Mouse (Mus musculus) sigmoid colon, adult 10 weeks (tissue): Measurements from ENCODE around the gene Upk1a. TPM values are rescaled to one million over a fixed set of nuclear protein-coding genes. Genes with fewer than 3 reads are reported as not detected.

Experiments
- polyA plus RNA-seq: library from polyadenylated mRNA; stranded (reverse); fragments of 350-450 nt; fragmentation: Illumina TruSeq; extraction: RNeasy Lipid Tissue Mini Kit (QIAGEN cat#74804); gene quantifications from one replicate; pipeline ENCODE4 v1.2.3, GENCODE M21; 2014; ENCODE audit warnings: low read depth, low replicate concordance

The Upk1a gene
- polyA plus RNA-seq = not detected

GRCm38 (mm10) chr7:30612654-30613402 lies at the start of gene Upk1a:
Gene Upk1a (minus strand): TSS chr7:30612847.

DNA sequence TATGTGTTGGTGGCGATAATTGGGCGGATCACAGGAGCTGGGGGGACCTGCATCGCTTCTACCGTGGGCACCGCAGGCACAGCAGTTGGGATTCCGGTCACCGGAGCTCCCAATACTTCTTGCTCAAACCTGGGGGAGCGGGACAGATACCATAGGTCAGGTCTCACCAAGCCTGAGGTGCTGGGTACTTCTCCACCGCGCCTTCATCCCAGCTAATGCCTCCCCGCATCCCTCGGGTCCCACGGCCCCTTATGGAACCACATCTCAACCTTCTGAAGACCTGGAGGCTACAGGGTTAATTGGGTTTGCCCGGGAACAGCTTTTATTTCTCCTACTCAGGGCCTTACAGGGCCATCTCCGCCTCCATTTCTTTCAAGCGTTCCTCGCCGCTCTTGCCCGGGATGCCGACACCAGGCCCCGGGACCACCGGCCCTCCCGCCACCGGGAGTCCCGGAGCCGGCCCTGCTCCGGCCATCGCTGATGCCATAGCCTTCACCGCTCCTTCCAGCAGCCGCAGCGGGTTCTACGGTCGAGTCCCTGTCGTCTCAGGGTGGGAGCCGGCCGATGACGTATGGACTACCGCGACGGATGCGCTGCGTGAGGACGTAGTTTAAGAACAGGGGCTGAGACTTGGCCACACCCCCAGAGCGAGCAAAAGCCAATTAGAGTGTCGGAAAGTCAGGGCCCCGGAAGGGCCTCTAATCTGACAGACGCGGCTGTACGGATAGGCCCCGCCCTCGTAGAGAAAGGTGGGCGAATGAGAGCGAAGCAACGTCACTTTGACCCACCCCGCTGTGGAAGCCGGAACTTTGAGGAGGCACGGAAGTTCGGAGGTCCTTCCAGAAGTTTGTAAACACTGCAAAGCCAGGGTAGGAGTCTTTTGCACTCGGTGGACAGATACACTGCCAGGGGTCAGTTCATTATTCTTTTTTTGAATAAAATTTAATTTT lies 37.2 kb upstream of the Upk1a start, which contains the start of gene Rbm42:
Rbm42 (minus strand) TSS at position 727 of the 950 bp plus-strand sequence.

GRCm38 (mm10) chr7:30635752-30636151 lies 23.1 kb upstream of the Upk1a start, which contains the start of gene Etv2:
Gene Etv2 (minus strand): TSS chr7:30635852.

GRCm38 (mm10) chr7:30625530-30626384 lies 13.1 kb upstream of the Upk1a start, which contains the start of gene Cox6b1:
Gene Cox6b1 (minus strand): TSS chr7:30626151.

DNA sequence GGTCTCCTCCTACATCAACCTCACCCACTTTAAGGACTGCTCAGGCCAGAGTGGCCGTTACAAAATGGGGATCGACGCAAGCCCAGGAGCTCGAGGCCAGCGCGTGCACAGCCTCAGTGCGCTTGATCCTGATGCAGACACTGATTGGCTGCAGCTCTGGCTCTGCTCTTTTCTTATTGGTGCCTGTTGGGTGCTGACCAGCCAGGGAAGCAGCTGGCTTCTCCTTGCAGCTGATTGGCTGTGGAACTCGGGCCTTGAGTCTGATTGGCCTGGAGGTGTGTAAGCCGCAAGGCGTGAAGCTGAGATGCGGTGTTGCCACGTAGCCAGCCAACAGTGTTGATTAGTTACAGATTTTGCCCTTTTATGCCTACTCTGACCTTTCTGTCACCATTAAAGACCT lies 13.9 kb downstream of the Upk1a start, which contains the start of gene Zbtb32:
Zbtb32 (minus strand) TSS at position 124 of the 400 bp plus-strand sequence.

DNA sequence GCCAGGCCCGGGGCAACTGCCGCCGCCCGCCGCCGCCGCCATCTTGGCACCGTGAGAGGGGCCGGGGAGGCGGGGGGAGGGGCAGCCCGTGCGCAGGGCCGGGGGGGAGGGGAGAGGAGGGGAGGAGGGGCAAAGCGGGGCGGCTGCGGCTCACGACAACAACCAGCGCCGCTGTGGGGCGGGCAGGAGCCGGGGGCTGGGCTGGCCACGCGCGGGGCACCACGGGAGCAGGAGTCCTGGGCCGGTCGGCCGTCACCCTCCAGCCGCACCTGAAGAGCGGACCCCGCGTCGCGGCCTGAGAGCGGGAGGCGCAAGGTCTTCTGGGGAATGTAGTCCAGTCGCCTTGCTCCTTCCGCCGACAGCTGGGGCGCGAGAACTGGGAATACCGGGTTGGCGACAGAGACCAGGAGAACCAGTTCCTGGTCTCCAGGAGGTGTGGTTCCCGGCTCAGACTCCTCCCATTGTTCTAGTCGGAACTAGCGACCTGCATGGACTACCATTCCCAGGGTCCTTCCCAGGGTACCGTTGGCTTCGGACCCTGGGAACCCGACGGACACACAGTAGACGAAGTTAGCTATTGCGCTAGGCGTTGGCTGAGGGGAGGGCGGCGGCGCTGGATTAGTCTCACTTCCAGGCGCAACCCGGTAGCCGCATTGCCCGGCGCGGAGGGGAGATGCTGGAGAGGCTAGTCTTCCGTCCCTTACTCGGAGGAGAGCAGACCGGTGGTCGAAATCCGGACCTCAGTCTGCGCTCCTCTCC lies 23.8 kb downstream of the Upk1a start, which contains the start of gene Kmt2b:
Kmt2b (minus strand) TSS at position 51 of the 759 bp plus-strand sequence.

GRCm38 (mm10) chr7:30564970-30565571 lies 47.6 kb downstream of the Upk1a start, which contains the start of gene Igflr1:
Gene Igflr1 (plus strand): TSS chr7:30565427.

DNA sequence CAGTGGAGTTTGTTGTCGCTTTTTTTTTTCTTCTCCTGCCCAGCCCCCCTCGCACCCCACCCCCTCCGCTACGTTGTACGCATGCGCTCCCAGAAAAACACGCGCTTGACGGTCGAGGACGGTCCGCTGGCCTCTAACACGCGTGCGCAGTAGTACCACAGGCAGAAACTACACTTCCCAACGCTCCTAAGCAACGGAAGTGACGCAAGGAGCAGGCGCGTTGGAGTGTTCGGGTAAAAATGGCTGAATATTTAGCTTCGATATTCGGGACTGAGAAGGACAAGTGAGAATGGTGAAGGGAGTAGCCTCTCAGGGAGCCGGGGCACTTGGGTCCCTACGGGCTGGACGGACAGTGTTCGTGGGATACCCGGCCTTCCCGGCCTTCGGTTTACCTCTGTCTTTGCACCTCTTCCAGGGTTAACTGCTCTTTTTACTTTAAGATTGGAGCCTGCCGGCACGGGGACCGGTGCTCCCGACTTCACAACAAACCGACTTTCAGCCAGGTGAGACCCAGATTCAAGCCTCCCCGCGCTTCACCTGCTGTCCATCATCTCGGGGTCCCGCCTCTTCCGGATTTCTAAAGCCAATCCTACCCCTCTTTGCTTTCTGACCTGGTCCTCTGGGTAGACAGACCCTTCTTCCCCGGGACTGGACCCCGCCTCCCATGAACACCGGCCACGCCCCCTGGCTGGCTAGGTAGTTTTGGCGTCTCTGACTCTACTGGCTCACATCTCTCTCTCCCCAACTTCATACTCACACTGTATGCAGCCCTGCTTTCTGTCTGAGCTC lies 49.3 kb downstream of the Upk1a start, which contains the start of the genes U2af1l4, Gm49396 and Psenen:
U2af1l4 (plus strand) TSS at position 185 of the 789 bp plus-strand sequence.
Gm49396 (plus strand) TSS at position 228 of the 789 bp plus-strand sequence.
Psenen (minus strand) TSS at position 511 of the 789 bp plus-strand sequence.

DNA sequence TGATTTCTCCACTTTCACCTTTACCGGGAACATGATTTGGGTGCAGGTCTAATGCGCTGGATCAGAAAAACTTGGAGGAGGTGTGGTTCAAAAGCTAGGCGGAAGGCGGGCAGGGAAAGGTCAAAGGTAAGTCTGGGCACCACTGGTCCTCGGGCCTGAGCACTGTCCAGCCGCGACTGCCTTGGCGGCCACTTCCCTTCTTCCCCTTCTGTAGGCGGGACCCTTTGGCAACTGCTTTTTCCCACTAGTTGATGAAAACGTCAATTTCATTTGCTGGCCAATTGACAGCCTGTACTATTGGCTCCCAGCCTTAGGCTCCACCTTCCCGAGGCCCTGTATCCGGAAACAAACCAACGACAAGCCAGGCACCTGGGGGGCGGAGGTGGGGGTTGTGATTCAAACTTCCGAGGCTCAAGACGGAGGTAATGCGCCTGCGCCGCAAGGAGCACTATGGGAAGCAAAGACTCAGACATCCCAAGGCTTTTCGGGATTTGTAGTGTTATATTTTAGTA lies 53.1 kb downstream of the Upk1a start, which contains the start of gene Lin37:
Lin37 (minus strand) TSS at position 396 of the 512 bp plus-strand sequence.

Other genes starting within 250 kb of the Upk1a start
- gene Tyrobp, start 199.1 kb downstream of the Upk1a start, polyA plus RNA-seq = 2.4 TPM
- not detected for gene Hcst, start 193.0 kb downstream of the Upk1a start, polyA plus RNA-seq
- gene Nfkbid, start 191.1 kb downstream of the Upk1a start, polyA plus RNA-seq = 1.4 TPM
- 3.2 TPM for gene Aplp1, start 167.3 kb downstream of the Upk1a start, polyA plus RNA-seq
- gene Kirrel2, start 155.2 kb downstream of the Upk1a start, polyA plus RNA-seq = not detected
- gene Nphs1, start 154.5 kb downstream of the Upk1a start, polyA plus RNA-seq = not detected
- gene Prodh2, start 119.2 kb downstream of the Upk1a start, polyA plus RNA-seq = not detected
- gene Arhgap33, start 77.8 kb downstream of the Upk1a start, polyA plus RNA-seq = 0.54 TPM
- gene Hspb6, start 60.7 kb downstream of the Upk1a start, polyA plus RNA-seq = 35.6 TPM
- gene Proser3, start 60.5 kb downstream of the Upk1a start, polyA plus RNA-seq = 2.2 TPM
- 3.1 TPM for gene Lin37, start 53.0 kb downstream of the Upk1a start, polyA plus RNA-seq
- gene U2af1l4, start 49.5 kb downstream of the Upk1a start, polyA plus RNA-seq = 9.0 TPM
- gene Gm49396, start 49.5 kb downstream of the Upk1a start, polyA plus RNA-seq = 6.2 TPM
- 28.7 TPM for gene Psenen, start 49.2 kb downstream of the Upk1a start, polyA plus RNA-seq
- gene Igflr1, start 47.4 kb downstream of the Upk1a start, polyA plus RNA-seq = not detected
- 9.5 TPM for gene Kmt2b, start 24.1 kb downstream of the Upk1a start, polyA plus RNA-seq
- not detected for gene Zbtb32, start 13.9 kb downstream of the Upk1a start, polyA plus RNA-seq
- gene Cox6b1, start 13.3 kb upstream of the Upk1a start, polyA plus RNA-seq = 1,311 TPM
- not detected for gene Etv2, start 23.0 kb upstream of the Upk1a start, polyA plus RNA-seq
- not detected for gene Rbm42, start 37.5 kb upstream of the Upk1a start, polyA plus RNA-seq
- gene Haus5, start 52.1 kb upstream of the Upk1a start, polyA plus RNA-seq = 3.0 TPM
- not detected for gene Pmis2, start 58.8 kb upstream of the Upk1a start, polyA plus RNA-seq
- gene 2200002J24Rik, start 86.1 kb upstream of the Upk1a start, polyA plus RNA-seq = not detected
- not detected for gene Atp4a, start 99.4 kb upstream of the Upk1a start, polyA plus RNA-seq
- gene Tmem147, start 116.7 kb upstream of the Upk1a start, polyA plus RNA-seq = 7.3 TPM
- not detected for gene Gapdhs, start 130.8 kb upstream of the Upk1a start, polyA plus RNA-seq
- 0.69 TPM for gene Sbsn, start 138.6 kb upstream of the Upk1a start, polyA plus RNA-seq
- gene Dmkn, start 150.9 kb upstream of the Upk1a start, polyA plus RNA-seq = 2.5 TPM
- gene Krtdap, start 175.0 kb upstream of the Upk1a start, polyA plus RNA-seq = not detected
- 11.9 TPM for gene Ffar2, start 210.9 kb upstream of the Upk1a start, polyA plus RNA-seq
- not detected for gene Ffar3, start 243.3 kb upstream of the Upk1a start, polyA plus RNA-seq
- 0.91 TPM for gene Ffar1, start 248.7 kb upstream of the Upk1a start, polyA plus RNA-seq